Mouse (Mus musculus): ENCODE data around the gene Trp53inp2. TPM values are rescaled to one million over a fixed set of nuclear protein-coding genes. Genes with fewer than 3 reads are reported as not detected.

The Trp53inp2 gene
- total RNA-seq (2022) = 100 to 1,000 TPM; 118 to 124 (median 121) TPM

DNA sequence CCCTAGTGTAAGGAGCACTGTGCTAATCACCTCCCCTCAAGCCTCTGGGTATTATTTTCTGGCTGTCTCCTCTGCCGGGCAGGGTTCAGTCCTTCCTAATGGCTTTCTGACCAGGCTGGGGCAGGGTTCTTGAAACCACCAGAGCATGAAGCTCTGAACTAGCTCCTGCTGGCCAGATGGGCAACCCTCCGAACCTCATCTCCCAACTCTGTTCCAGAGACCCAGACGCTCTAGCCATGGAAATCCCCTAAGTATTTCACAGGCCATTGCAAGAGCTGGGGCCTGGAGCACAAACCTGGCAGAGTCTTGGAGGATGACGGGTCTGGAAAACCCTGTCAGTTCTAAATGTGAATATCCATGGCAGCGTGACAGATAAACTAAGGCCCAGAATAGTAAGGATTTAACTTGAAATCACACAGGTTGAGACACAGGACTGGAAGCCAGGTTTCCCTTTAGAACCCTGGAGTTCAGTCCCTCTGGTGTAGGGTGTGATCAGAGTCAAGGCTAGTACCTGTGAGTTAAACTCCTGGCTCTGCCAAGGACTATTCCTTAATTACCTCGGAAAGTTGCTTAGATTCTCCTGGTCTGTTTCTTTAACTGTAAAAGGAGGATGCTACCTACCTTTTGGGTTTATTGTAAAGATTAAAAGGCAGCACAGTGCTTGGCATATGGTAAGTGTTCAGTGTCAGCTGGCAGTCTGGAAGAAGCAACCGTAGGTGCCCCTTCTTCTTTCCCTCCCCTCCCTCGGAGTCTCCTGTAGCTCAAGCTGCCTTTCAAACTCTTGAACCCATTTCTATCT, at the start of gene Trp53inp2:
Gene Trp53inp2 (plus strand): TSS at position 799 of the 799 bp plus-strand sequence.
- no peak for DNase-seq (ENCODE audit: low spot score in 2 of 2)

DNA sequence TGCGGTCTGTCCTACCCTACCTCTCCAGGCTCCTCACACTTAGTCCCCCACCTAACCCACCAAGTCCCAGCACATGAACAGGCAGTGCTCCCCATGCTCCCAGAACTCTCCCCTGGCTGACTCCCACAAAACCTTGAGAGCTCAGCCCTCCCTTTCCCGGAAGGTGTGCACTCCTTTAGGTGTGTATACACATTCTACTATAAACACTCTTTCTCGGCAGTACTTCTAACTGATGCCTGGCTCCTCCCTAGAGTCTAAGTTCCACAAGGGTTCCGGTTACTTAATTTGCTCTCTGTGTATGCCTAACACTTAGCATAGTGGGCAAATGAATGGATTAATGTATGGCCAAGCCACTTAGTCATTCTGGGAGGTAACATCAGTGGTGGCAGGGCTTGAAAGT, 49.5 kb upstream of the Trp53inp2 start:
- no peak for DNase-seq (ENCODE audit: low spot score in 2 of 2)

DNA sequence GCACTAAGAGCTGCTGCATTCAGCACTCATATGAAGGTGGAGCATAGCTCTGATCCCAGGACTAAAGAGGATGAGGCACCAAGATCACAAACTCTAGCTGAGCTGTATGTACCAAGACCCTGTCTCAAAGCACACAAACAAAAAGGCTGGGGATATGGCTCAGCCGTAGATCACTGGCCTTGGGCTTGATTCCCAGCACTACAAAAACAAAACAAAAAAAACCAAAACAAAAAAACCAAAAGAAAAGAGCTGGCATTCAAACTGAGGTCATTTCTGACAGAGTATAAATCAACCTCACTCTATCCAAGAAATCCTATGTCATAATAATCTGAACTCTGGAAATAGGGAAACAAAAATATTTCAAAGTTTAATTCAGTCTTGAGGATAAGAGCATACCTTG, 47.4 kb upstream of the Trp53inp2 start:
- DNase-seq (ENCODE audit: low spot score in 2 of 2) = no peak

DNA sequence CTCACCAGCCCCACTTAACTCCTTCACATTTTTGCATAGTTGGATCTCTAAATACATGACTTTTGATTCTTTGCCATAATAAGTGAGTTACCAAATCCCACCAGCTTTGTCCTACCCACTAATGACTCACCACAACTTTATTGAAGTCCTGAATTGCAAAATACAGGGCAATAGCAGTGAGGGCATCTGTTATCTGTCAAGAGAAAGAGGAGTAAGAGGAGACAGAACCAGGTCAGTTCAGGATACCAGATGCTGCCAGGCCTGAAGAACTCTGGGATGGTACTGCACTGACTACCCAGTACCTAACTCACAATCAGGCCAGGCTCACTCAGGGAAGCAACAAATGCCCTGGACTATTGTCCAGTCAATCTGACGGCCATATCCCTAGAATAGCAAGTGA, 45.6 kb upstream of the Trp53inp2 start:
- no peak for DNase-seq (ENCODE audit: low spot score in 2 of 2)

DNA sequence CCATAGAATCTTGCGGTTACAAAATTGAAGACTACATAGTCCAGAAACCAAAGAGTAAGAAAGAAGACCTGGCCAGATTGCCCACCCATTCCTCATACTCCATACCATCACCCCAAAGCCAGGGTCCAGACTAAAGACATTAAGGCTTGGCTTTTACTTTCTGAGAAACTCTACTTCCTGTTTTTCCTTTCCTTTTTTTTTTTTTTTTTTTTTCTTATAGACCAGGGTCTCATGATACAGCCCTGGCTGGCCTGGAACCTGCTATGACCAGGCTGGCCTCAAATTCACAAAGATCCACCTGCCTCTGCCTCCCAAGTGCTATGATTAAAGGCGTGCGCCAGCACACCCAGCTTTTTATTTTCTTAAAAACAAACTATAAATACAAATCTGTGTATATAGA, 44.6 kb upstream of the Trp53inp2 start:
- DNase-seq (ENCODE audit: low spot score in 2 of 2) = no peak

DNA sequence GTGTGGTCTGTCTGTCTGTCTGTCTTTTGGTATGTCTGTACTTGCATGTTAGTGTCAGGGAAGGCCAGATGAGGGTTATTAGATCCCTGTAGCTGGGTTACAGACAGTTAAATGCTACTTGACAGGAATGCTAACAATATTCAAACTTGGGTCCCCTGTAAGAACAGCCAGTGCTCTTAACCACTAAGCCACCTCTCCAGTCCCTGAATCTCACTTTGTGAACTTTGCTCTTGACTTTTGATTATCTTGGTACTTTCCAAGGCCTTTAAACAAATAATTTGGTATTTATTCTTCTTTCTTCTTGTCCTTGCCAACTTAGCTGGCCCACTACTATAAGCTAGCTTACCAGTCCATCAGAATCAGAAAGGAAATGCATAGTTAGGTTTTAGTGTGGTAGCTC, 40.7 kb upstream of the Trp53inp2 start:
- DNase-seq (ENCODE audit: low spot score in 2 of 2) = no peak

DNA sequence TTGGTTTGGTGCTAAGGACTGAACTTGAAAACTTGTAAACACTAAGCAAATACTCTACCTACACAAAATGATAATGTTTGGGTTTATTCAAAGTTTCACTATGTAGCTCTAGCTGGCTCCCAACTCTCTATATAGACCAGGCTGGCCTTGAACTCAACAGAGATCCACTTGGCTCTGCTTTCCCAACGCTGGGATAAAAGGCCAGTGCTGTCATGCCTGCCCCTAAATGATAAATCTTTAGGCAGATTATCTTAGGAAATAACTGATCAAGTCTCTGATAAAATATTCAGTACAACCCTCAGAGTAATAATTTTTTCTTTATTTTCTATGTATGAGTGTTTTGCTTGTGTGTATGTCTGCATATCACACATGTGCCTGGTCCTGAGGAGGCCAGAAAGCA, 34.2 kb upstream of the Trp53inp2 start:
- DNase-seq (ENCODE audit: low spot score in 2 of 2) = no peak

DNA sequence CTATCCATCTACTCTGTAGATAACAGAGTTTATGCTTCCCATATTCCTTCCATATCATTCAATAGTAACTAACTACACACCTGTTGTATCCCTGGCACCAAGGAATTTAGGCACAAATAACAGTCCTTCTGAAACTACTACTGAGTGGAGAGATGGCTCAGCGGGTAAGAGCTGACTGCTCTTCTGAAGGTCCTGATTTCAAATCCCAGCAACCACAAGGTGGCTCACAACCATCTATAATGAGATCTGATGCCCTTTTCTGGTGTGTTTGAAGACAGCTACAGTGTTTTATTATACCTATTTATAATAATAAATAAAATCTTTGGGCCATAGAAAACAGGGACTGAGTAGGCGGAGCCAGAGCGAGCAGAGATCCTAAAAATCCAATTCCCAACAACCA, 26.5 kb upstream of the Trp53inp2 start:
- DNase-seq (ENCODE audit: low spot score in 2 of 2) = no peak

DNA sequence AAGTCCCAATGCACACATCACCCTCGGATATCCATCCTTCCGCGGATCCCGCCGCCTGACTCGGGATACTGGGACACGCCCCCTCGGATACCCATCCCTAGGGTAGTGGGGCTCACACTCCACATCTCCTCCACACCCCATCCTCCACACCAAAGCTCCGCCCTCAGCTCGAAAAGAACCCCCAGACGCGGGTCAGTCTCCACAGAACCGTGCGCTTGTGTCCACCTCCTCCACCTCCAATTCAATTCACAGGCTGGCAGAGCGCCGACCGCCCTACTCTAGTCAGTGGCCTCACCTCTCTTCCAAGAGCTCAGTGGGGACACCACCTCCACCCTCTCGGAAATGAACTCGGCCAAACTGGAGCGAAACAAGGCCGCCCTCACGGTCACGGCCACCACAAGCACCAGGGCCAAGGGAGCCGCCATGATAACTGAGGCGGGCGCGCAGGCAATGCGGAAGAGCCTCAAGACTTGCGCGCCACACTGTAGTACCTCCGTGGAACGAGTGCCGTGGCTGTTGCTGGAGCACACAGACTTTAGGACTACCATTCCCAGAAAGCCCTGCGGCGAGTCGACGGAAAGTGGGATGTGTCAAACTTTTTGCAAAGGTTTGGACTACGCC, 23.8 kb upstream of the Trp53inp2 start, which contains the start of gene Pigu:
Gene Pigu (minus strand): TSS at position 460 of the 621 bp plus-strand sequence.
- DNase-seq (ENCODE audit: low spot score in 2 of 2) = peak; percentile 93 to 94

DNA sequence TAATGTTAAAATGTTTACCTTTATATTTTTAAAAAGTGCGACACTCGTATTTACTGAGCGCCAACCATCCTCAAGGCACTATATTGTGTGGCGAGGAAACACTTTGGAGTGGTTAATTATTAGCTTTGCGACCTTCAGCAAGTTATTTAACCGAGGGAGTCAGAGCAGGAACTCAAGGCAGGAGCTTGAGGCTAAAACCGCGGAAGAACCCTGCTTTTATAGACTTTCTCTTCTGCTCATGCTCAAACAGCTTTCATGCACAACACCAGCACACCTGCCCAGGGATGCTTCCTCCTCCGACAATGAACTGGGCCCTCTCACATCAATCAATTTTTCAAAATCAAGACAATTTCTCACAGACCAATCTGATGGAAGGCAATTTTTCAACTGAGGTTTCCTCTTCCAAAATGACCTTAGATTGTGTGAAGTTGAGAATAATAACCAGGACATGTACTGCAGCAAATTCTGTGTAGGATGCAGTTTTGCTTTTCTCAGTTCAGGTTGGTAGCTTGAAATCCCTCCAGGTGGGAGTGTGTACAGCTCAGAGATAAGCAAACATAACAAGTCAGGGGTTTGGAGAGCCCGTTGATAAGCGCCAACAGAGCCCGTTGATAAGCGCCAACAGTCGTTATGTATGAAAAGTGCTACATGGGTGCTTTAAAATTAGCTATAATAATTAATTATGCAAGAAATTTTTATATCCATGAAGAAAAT, 23.0 kb upstream of the Trp53inp2 start:
- no peak for DNase-seq (ENCODE audit: low spot score in 2 of 2)

DNA sequence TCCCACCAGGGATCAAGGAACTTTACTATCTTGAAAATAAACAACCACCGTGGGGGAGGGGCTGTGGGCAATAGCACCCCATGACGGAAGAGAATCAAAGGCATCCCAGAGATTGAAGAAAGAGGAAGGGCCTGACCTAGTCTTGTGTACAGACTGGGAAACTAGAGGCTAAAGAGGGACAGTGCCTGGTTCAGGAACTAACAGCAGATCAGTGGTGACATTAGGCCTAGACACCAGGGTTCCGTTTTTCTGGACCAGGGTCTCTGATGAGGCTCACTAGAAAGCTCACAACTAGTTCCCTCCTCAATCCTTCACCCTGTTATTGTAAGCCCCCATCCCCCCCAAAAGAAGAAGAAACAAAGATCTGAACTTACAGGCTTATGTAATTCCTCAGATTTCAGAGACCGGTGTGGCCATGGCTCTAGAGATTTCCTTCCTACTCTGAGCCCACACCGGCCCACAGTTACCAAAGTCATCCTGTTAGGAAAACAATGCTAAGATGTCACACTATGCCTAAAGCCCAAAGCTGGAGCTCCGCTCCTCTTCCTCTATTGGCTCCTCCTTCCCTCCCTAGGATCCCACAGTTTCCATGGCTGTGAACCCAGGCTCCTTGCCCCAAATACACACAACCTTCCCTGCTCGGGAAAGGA, 13.1 kb upstream of the Trp53inp2 start:
- DNase-seq (ENCODE audit: low spot score in 2 of 2) = no peak

DNA sequence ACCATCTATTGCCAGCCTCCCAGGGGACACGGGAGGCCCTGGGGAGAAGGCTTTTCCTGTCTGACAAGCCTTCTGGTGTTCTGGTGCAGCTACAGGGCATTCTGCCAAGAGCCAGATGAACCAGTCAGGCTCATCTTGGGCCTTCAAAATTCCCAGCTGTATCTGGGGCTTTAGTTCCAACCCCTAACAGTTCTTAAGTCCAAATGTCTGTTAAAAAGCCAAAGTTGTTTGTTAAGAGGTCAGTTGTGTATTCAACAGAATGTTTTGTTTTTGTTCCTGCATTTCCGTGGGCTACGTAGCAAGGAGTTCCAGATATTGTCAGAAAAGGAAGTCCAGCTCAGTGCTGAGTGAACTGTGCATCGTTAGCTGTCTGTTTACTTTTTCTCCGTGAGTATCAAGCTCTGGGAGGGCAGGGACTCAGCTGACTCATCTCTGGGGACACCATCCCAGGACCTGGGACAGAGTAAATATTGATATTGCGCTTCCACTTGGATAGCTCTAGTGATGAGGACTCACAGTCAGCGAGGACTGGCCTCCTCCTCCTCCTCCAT, 11.5 kb upstream of the Trp53inp2 start:
- DNase-seq (ENCODE audit: low spot score in 2 of 2) = no peak

DNA sequence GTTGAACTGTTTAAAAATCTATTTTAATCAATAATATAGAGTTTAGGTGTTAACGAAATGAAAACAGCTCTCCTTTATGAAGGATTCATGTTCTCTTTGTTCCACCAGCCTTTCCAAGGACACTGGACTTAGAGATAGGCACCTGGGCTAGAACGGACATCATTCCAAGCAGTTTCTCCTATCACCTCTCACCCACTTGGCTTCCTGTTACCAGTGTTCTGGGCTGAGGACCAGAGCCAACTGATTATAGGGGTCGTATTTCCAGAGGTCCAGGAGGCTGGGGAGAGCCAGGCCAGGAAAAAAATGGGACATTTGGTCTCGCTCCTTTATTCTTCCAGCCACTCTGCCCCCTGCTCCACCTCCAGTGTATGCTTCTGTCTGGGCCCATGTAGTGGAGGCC, 8.4 kb upstream of the Trp53inp2 start:
- no peak for DNase-seq (ENCODE audit: low spot score in 2 of 2)

DNA sequence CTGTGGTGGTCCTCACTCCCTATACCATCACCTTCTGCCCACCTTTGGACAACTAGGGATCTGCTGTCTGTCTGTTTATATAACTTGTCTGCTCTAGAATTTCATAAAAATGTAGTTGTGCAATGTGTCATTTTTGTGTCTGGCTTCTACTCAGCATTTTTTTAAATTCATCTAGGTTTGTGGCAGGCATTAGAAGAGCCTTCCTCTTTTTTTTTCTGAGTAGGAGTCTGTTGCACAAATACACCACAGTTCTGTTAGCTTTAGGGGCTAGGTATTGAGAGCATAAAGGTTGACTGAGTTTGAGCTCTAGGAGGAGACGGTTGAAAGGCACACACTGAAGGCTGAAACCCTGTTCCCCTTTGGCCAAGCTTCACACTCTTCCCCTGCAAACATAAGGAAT, 7.6 kb upstream of the Trp53inp2 start:
- no peak for DNase-seq (ENCODE audit: low spot score in 2 of 2)

DNA sequence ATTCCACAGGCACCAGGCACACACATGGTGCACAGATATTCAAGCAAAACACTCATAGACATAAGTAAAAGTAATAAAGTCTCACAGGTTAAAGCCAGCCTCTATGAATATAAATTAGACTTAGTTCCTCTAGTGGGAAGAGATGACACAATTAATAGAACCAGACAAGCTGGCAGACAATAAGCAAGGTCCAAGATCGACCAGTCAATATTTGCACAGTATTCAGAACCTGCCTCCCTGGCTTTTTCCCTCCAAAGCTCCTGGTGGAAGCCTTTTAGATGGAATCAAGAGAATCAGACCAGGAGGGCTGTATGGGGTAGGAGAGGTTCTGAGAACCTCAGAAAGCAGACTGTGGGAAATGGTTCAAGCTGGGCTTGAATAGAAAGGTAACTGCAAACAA, 7.0 kb upstream of the Trp53inp2 start:
- DNase-seq (ENCODE audit: low spot score in 2 of 2) = no peak

DNA sequence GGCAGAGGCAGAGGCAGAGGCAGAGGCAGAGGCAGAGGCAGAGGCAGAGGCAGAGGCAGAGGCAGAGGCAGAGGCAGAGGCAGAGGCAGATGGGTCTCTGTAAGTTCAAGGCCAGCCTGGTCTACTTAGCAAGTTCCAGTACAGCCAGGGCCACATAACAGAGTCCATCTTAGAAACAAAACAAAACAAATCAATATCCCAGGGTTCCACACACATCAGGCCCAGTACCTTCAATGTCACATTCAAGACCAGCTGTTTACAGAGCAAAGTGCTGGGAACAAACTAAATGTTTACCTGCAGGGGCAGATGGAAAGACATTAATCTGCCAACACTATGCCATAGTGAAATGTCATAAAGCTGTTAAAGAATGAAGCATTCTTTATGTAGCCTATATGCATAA, 6.3 kb upstream of the Trp53inp2 start:
- DNase-seq (ENCODE audit: low spot score in 2 of 2) = no peak

DNA sequence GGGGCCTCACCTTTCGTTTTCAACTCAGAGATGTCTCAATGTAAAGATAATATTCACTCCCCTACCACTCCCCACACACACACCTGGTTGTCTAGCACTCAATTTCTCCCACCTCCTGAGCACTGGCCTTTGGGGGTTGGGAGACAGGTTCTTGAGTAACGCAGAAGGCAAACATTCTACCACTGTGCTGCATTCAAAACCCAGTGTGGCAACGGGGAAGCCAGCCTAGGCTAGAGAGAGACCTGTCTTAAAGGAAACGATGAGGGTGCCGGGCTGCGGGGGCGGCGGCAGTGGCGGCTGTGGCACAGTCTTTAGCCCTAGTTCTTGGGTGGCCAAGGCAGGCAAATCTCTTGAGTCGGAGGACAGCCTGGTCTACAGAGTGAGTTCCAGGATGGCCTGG, 4.7 kb upstream of the Trp53inp2 start:
- no peak for DNase-seq (ENCODE audit: low spot score in 2 of 2)

DNA sequence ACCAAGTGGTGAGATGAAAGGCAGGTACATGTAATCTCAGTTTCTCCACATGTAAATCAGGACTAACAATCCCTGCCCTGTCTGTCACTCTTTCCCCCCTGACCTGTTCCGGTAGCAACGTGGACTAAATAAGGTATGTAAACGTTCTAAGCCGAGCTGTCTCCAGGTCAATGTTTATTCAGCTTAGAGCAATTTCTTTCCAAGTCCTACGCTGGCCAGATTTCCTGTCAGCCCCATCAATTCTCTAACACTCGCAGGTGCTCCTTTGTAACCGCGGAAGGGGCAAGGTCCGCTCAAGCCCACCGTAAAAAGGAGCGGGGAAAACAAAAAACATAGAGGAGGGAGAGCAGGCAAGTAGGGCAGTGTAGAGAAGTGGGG, 190 bp downstream of the Trp53inp2 start:
- no peak for DNase-seq (ENCODE audit: low spot score in 2 of 2)

DNA sequence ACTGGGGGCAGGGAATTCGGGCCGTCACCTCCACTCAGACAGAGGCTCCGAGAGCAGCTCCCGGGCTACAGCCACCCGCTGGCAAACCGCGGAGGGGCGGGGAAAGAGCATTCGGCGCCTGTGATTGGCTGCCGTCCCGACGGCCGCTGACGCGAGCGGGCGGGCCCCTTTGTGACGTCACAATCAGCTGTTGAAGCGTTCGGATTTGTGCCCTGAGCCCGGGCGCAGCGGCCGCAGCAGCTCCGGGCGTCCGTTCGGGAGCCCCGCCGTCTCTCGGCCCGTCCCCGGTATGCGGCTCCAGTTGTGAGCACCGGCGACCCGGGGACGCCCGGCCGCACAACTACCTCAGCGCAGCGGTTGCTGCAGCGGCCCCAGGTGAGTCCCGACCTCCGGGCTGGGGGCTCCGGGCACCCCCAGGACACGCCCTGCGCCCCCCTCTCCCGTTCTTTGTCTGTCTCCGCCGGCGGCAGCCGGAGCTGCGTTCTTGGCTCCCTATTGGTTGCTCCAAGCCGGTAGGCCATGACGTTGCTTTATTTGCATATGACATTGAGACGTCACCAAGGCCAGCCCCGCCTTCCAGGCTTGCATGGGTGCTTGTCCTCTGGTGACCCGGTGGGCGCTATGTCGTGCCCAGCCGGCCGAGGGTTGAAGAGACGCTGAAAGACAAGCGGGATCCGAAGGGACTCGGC, 928 bp downstream of the Trp53inp2 start:
- DNase-seq (ENCODE audit: low spot score in 2 of 2) = peak; percentile 96

DNA sequence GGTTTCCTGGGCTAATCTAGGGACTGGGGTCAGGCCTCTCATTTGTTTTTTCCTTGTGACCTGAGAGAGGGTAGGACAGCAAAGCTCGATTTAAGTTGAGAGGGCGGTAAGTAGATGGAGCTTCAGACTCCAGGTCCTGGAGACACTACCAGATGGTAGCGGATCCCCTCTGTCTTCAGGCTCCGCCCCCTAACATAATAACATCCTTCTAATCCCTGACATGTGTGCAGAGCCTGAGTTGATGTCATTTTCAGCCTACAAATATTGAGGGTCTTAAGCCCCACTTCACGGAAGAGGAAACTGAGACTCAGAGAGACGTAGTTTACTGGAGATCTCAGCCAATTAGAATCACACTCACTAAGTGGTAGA, 1.5 kb downstream of the Trp53inp2 start:
- no peak for DNase-seq (ENCODE audit: low spot score in 2 of 2)

DNA sequence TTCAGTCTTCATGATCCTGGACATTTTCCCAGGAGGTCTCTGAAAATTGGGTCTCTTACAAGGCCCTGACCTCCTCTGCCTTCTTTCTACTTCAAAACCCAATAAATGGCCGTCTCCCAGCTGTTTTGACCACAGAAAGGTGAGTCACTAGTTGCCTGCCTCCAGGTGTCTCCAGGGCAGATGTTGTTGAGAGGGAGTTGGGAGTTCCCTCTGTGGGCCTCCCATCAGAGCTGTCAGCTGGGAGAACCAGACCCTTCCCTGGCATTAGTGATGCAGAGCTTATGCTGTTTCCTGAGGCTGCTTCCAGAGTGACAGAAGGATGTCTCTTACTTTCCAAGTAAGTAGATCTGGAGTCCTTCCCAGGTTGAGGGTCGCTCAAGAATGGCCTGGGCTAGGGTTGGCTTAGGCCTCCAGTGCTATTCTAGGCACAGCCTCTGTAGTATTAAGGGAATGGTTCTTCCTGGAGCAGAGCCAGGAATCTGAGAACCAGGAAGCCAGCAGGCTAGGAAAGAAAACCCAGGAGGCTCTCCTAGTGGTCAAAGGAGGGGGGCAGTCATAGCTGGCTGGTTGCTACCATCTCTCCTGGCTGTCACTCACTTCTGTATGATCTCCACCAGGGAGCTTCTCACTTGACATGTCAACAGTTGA, 2.1 kb downstream of the Trp53inp2 start:
- DNase-seq (ENCODE audit: low spot score in 2 of 2) = peak in 1 of 2 experiments; percentile 28

Measured in left cerebral cortex, adult 8-10 months (tissue).